Mouse (Mus musculus): Measurements from ENCODE around the gene Slc17a8.
A peak's percentile ranks its signal among the peaks of the same experiment; 100 is the strongest.
"Not testable (repeated sequence)": the region's sequence is repeated elsewhere in the genome, so short reads cannot be mapped to it uniquely, and the experiment has no call there.

The Slc17a8 gene

DNA sequence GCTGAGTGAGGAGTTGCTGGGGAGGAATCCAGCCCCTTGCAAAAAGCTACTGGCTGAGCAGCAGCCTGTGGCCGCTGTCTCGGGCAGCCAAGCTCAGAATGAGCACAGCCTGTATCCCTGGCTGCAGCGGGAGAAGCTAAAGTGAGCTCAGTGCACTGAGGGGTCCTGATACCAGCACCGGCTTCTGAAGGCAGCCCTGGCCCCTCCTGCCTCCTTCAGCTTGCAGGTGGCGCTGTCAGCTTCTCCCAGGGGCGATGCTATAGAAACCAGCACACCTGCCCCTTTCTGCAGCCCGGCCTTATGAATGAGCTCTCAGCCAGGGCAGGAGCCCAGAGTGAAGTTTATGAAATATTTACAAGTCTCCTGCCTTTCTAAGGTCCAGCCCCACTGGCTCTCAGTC, at the start of gene Slc17a8:
Gene Slc17a8, minus strand, starts transcription at position 125 of the 400 bp plus-strand sequence.
- peak; percentile 57 to 72 for DNase-seq

GRCm38 (mm10) chr10:89670371-89670770, 49.3 kb upstream of the Slc17a8 start:
- DNase-seq, result not testable (repeated sequence)

DNA sequence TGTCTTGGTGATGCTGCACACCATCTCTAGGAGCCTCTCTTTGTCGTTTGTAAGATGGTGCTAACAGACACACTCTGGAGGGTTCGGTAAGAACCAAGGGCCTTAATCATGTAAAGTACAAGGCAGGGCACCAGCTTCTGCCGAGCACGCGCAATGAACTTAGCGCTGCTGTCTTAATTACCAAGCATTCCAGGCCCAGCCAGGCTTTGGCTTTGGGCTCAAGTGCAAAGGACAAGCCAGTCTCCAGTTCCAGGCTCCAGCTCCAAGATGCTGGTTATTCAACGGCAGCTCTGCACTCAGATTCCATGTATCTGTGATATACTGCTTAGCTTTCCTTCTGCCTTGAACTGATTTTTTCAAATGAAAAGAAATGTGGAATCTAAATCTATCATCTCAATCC, 46.5 kb upstream of the Slc17a8 start:
- DNase-seq, result no peak

DNA sequence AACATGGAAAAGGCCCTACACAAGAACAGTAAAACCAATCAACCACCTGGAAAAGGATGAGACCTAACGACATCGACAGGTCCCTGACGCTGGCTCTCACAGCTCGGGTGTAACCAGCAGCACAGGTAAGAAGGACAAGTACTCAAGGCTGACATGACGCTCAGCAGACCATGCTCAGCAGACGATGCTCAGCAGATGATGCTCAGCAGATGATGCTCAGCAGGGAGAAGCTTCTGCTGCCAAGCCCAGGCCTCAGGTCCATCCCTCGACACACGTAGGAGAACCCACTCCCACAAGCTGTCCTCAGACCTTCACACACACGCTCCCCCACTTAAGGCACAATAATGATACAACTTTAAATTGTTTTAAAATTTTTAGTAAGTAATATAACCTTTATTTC, 44.6 kb upstream of the Slc17a8 start:
- no peak for DNase-seq

DNA sequence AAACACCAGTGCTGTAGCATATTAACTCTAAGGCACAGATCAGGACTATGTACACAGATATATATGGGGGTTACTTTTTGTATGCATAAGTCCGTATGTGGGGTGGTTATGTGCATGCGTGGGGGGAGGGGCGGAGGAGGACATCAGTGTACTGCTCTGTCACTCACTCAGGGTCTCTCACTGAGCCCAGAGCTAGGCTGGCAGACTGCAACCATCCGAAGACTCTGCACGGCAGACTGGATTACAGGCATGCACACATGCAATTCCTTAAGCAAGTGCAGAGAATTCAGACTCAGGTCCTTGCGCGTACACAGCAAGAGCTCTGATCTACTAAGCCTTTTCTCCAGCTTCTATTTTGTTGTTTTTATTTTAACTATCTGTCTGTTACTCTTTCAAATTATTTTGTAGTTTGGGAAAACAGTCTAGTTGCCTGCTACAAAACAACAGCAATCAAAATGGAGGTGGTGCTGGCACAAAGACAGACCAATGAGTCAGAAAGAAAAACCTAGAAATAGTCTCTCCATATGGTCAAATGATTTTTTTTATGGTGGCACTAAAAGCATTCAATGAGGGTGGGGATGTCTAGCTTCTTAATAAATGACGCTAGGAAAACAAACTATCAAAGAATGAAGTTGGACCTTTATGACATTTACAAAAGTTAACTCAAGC, 44.1 kb upstream of the Slc17a8 start:
- DNase-seq, result no peak

GRCm38 (mm10) chr10:89656366-89656765, 35.3 kb upstream of the Slc17a8 start:
- DNase-seq, result no peak

DNA sequence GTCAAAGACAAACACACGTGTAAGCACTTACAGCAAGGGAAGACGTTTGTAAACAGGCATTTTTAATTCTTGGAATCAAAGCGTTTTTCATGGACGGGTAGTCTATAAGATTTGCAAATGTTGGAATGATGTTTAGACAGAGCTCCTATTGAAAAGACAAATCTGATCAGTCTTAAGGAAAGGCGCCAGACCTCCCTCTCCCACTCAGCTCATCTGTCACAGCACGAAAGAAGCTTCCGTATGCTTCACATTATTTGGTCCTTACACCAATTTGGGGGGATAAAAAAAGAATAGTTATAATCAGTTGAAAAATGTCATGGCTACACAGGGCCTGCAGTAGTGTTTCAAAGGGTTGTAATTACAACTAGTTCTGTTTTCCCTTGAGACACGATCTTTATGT, 31.9 kb upstream of the Slc17a8 start:
- DNase-seq, result no peak

- DNase-seq, result no peak
Observed at GRCm38 (mm10) chr10:89651691-89652090, 30.6 kb upstream of the Slc17a8 start.

DNA sequence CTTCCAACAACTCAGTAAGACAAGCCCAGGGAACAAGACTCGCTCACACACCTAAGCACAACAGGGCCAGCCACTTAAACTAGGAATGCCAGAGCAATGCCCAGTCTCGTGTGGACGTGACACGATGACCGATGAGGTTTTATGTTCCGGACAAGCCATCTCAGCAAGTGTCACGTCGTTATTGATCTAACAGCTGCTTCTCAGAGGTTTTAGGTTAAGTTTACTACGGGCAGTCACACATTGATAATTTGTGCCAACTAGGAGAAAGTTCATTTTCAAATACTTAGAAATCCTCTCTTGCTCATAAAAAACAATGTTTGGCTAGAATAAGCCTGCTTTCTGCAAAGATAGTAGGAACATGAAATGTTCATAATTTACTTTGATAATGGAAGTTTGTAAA, 25.9 kb upstream of the Slc17a8 start:
- DNase-seq, result no peak

DNA sequence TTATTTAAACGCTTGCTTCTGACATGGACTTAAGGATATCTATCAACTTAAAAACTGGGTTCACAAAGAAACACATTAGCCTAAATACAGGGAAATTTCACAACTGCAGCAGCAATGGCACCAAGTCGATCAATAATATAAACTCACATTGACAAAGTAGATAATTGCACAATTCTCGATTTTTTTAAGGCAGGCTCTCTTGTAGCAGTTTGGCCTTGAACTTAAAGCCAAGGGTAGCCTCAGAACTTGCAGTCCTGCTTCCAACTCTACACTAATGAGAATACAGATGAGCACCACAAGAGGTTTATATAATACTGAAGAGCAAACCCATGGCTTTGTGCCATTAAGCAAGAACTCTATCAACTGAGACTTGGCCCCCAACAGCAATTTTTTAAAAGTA, 15.9 kb upstream of the Slc17a8 start:
- DNase-seq, result no peak

DNA sequence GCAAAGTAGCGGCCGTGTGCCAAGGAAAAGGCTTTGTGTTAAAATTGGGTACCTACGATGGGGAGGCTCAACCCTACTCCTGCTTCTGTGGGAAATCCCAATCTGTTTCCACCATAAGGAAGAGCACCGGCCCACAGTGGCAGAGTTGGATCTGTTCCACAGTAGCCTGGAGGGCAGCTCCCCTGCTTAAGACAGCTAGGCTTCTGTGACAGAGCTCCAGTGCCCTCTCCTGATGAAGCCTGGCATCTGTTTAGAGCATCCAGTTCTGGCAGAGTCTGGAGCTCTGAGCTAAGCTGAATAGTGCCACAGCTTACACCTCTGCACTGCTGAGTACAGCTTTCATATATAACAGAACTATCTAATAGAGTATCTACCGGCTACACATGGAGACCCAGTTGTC, 14.0 kb upstream of the Slc17a8 start:
- DNase-seq, result no peak

DNA sequence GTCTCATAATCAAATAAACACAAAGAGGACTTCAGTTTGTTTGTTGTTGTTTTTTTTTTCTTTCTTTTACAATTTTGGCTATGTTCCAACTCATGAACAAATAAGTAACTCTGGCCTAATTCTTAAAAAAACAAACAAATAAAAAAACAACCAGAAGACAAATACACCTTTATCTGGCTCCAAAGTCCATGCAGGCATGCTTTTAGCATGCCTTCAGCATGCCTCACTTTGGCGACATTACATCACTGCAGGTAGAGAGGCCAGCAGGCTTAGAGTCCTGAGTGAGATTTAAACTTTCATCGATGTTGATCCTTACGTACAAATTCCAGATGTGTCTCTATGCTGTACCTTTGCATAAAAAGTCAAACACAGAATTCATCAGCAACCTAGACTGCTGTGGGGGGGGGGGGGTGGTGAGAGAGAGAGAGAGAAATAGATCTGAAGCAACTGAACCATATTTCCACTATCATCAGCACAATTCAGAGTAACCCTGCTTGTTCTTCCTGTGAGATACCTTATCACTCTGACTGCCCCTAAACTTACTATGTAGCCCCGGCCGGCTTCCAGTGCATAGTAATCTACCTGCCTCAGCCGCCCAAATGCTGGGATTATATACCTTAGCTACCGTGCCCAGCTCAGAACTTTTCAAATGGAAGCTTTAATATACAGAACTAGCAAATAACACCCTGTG, 12.8 kb upstream of the Slc17a8 start:
- DNase-seq, result no peak

DNA sequence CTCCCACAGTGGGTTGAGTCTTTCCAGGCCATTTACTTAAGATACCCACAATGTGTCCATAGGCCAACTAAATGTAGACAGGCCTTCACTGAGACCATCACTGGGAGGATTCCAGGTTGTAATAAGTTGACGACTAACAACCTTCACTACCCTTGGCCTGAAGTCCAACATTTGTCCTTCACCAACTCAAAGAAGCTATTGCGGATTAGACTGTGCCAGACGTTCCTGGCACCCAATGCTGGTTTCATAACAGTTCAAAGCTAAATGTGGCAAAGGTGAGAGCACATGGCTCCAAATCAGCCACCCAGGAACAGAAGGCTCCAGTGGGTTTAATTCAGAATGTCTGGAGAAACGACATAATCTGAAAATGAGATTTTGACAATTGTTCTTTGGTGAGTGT, 12.1 kb upstream of the Slc17a8 start:
- DNase-seq, result no peak

DNA sequence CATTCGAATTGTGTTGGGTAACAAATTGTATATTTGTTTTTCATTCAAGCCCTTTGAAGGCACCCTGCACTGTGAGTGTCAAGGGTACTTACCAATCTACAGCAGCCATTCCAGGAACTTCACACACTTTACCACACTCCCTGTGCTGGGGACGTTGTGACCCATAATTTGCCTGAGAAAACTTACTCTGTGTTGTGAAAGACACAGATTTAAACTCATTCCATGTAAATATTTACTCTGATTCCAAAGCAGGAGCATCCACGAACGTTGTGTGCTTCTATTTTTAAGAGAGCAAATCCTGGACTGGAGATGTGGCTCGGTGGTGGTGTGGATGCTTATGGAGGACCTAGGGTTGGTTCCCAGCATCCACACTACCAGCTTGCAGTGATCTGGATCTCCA, 10.8 kb upstream of the Slc17a8 start:
- DNase-seq, result no peak

DNA sequence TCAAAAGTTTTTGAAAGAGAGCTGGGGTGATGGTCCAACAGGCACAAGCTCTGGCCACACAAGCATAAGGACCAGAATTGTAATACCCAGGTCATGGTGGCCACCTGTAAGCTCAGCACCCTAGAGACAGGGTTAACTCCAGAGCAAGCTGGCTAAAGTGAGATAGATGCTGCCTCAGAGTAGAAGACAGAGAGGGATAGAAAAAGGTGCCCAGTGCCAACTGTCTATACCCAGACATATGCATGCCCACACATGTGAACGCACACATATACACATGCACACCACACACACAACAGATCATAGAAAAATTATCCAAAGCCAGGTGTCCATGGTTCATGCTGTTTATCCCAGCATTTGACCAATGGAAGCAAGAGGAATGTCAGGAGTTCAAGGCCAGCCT, 9.5 kb upstream of the Slc17a8 start:
- no peak for DNase-seq

GRCm38 (mm10) chr10:89630052-89630451, 9.0 kb upstream of the Slc17a8 start:
- DNase-seq, result no peak

GRCm38 (mm10) chr10:89626714-89627113, 5.7 kb upstream of the Slc17a8 start:
- DNase-seq, result no peak

DNA sequence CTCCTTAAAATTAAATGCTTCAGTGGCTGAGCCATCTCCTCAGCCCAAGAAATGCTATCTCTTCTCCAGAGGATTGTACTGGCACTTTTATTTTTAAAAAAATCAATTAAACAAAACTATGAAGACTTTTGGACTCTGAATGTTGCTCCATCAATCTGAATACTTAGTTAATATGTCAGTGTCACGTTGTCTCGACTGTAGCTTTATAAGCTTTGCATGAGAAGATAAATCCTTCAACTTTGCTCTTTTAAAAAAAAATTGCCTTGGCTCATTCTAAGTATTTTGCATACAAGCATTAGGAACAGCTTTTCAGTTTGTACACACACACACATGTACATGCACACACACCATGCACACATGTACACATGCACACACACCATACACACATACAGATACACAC, 3.1 kb upstream of the Slc17a8 start:
- no peak for DNase-seq

DNA sequence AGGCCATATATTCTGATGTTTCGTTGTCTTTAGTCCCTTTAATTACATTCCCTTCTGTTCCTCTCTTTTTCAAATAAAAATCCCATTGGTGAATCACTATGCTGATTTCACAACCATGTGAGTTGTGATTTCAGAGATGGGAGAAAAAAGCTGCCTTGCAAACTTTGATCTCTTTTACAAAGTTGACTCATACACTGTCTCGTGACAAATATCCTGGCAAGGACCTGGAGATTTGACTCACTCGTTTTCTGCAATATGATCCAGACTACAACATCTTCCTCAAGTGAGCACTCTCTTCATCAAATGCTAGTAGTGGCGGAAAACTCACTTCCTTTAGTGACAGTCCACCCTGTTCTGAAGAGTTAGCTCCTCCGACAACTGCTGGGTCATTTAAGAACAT, 21.7 kb downstream of the Slc17a8 start:
- no peak for DNase-seq

- DNase-seq, result no peak
Observed at GRCm38 (mm10) chr10:89597275-89597674, 23.8 kb downstream of the Slc17a8 start.

- DNase-seq, result no peak
Observed at GRCm38 (mm10) chr10:89595935-89596334, 25.1 kb downstream of the Slc17a8 start.

GRCm38 (mm10) chr10:89595514-89595913, 25.5 kb downstream of the Slc17a8 start:
- no peak for DNase-seq

- no peak for DNase-seq
Observed at GRCm38 (mm10) chr10:89594309-89594708, 26.7 kb downstream of the Slc17a8 start.

- no peak for DNase-seq
Observed at GRCm38 (mm10) chr10:89592797-89593196, 28.3 kb downstream of the Slc17a8 start.

GRCm38 (mm10) chr10:89589877-89590276, 31.2 kb downstream of the Slc17a8 start:
- no peak for DNase-seq
